Mouse (Mus musculus) lung, adult 2 months (tissue): ENCODE data around the gene Ybx3.

Experiments
- CTCF ChIP-seq: fragments of 200-500 bp; IDR thresholded peaks from 2 replicates; pipeline ENCODE4 v1.5.1; 2011; ENCODE audit warnings: mild to moderate bottlenecking, low read length, control low read depth; ENCODE audit not compliant: insufficient read depth
- POLR2A ChIP-seq: fragments of 200-500 bp; IDR thresholded peaks from 2 replicates; pipeline ENCODE4 v1.6.1; 2011; ENCODE audit warnings: low read depth, mild to moderate bottlenecking, control low read depth, low read length, borderline replicate concordance; ENCODE audit errors: extremely low read depth

DNA sequence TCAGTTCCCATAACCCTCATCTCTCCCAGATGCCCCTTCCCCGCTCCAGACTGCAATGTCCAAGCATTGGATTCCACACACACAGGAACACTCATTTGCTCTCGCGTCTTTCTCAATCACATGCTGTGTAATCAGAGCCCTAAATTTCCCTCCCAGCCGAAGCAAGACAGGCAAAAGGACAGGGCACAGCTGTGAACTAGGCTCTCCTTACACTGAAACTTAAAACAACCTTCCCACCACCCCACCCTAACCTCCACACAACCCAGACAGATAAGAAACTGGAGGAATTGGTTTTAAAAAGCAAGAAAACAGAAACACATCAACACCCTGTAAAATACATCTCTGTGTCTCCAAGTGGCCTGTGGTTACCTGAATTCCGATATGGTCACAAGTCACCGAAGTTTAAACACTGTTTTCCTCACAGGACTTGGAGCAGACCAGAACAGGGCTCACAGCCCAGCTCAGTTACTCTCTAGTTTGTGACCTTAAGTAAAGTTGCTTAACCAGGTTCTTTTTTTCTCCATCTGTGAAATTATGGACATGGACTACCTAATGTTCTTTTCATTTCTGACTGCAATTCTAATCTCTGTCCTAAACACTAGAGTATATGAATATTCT, 4.5 kb downstream of the Ybx3 start:
- no peak for TF ChIP-seq CTCF
- no peak for TF ChIP-seq POLR2A
